Mouse (Mus musculus): ENCODE data around the gene Wfdc6a.

The Wfdc6a gene

GRCm38 (mm10) chr2:164549963-164550894 lies 35.0 kb downstream of the Wfdc6a start:
- no peak for DNase-seq

GRCm38 (mm10) chr2:164549338-164549737 lies 35.9 kb downstream of the Wfdc6a start:
- DNase-seq: no peak

GRCm38 (mm10) chr2:164544454-164545097 lies 40.7 kb downstream of the Wfdc6a start:
- DNase-seq: no peak

- no peak for DNase-seq
Measured at GRCm38 (mm10) chr2:164543745-164544144, 41.5 kb downstream of the Wfdc6a start.

GRCm38 (mm10) chr2:164542598-164542997 lies 42.6 kb downstream of the Wfdc6a start:
- no peak for DNase-seq

GRCm38 (mm10) chr2:164542132-164542531 lies 43.1 kb downstream of the Wfdc6a start:
- DNase-seq: no peak

- no peak for DNase-seq
Measured at GRCm38 (mm10) chr2:164540652-164541427, 44.4 kb downstream of the Wfdc6a start.

GRCm38 (mm10) chr2:164537003-164537402 lies 48.2 kb downstream of the Wfdc6a start:
- DNase-seq: no peak

- DNase-seq: no peak
Measured at GRCm38 (mm10) chr2:164534315-164534714, 50.9 kb downstream of the Wfdc6a start.

- peak; percentile 69 for DNase-seq
Measured at GRCm38 (mm10) chr2:164531169-164531568, 54.1 kb downstream of the Wfdc6a start.
